Mouse (Mus musculus) kidney, adult 18-20 months (tissue): ENCODE results near the gene Oxct2a.
"Not testable (repeated sequence)": the region's sequence is repeated elsewhere in the genome, so short reads cannot be mapped to it uniquely, and the experiment has no call there.

Source experiments
- DNase-seq: peaks from one replicate; pipeline ENCODE4 v3.0.0; 2021

The Oxct2a gene

DNA sequence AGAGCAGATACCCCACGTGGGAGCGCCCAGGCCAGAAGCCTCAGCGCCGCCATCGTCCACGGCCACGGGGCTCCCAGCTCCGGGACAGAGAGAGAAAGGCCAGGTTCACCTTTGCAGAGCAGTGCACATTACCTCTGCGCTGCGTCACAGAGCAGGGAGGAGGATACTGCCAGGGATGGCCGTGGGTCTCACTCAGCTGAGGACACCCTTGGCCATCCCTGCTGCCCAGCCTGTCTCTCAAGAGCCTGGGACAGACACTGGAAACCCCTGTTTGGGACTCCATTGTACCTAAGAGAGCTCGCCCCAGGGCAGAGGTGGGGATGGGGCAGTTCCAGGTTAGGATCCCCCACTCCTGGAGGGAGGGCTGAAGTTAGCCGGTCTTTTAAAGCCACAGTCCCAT, at the start of gene Oxct2a:
Gene Oxct2a, minus strand, starts transcription at position 101 of the 400 bp plus-strand sequence.
- no peak for DNase-seq

DNA sequence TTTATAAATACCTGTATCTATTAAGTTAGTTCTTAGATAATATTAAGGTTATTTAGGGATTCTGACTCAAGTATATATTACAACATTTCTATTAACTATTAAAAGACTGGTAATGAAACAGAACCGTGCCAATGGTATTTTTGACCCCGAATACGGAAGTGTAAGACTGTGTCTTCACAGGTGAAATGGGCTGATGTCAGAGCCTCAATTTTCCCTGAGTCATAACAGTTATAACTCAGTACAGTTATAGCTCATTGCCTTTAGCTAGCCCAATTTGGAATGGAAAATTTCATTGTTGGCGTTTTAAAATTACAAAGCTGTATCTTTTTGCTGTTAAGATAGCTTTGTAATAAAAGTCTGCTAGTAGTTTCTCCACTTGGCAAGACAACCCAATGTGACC, 40.1 kb upstream of the Oxct2a start:
- DNase-seq = no peak

DNA sequence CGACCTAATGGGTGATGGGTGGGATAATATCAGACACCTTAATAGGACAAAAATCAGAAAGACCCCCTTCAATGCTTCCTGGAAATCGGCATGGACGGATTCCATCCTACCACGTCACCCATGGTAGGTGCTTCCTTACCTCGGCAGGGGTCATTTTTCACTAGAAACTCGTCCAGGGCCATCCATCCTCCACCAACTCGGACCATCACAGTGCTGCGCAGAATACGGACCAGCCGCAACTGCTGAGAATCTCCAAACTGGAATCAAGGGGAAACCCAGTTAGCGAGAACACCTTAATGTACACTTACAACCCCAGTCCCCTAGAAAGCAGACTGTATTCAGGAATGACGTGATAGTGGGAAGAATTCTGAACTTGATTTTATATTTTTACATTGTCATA, 37.3 kb upstream of the Oxct2a start:
- DNase-seq = no peak

DNA sequence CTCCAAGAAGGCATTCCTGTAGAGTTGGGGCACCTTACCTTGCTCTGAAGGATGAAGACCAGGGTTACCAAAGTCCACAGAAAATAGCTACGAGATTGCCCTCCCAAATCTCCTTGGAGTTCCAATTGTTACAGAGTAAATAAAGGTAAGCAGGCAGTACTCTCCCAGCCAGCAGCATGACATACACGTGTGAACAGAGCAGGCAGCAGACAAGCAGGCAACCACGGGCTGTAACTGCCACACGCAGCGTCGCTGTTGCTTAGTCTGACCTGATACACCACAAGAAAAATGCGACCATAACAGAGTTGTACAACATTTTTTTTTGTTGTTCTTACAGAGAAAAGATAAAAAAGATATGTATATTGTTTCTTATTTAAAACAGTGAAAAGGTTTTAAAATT, 35.2 kb upstream of the Oxct2a start:
- DNase-seq = no peak

DNA sequence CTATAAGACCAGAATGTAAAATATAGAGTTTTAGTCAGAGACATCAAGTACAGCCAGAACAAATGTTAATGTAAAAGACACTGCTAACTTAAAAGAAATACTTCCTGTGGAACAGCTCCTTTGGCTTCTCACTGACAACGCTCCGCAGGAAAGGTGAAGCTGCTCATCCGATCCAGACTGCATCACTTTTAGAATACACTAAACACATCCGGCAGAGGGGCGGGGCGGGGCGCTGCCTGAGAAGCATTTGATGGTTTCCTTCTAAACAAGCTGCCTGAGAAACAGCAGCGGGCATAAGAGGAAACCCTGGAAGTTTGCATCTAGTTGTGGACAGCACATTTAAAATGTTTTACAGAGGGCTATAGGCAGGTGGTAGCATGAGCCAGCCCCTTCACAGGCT, 32.5 kb upstream of the Oxct2a start:
- DNase-seq = no peak

DNA sequence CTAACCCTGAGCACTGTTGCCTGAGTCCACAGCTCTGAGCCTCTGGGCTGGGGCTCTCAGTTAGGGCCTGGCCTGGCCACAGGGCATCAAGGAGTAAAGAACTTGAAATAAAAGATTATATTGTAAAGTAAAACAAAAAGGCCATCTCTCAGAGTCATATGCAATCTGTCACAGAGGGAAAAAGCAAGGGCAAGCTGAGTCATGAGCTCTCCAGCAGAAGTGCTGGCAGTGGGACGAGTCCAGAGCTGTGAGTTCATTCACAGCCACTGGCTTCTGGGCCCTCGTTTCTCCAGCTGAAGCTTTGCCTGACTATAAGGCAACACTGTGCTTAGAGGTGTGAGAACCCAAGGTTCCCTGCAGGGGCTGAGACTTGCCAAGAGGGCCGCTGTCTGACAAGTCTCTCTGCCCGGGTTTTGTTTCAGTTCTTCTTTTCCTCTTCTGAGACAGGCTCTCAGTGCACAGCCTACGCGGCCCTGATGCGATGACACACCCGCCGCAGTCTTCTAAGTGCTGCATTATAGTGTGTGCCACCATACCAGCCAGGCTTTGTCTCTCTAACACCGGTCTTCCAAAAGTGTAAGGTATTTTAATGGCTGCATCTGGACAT, 29.9 kb upstream of the Oxct2a start:
- no peak for DNase-seq

DNA sequence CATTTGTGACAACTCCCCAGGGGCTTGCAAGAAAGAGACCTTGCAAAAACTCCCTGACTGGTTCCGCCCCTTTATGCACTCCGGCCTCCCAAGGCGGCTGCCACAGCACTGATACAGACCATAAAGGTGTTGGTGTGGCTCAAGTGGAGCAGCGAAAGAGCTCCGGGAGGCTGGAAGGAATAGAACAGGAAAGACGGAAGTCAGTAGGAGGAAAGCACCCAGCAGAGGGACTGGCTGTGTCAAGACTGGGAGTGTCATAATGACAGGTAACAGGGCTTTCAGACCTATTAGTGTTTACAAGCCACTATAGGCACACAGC, 20.0 kb upstream of the Oxct2a start:
- no peak for DNase-seq

DNA sequence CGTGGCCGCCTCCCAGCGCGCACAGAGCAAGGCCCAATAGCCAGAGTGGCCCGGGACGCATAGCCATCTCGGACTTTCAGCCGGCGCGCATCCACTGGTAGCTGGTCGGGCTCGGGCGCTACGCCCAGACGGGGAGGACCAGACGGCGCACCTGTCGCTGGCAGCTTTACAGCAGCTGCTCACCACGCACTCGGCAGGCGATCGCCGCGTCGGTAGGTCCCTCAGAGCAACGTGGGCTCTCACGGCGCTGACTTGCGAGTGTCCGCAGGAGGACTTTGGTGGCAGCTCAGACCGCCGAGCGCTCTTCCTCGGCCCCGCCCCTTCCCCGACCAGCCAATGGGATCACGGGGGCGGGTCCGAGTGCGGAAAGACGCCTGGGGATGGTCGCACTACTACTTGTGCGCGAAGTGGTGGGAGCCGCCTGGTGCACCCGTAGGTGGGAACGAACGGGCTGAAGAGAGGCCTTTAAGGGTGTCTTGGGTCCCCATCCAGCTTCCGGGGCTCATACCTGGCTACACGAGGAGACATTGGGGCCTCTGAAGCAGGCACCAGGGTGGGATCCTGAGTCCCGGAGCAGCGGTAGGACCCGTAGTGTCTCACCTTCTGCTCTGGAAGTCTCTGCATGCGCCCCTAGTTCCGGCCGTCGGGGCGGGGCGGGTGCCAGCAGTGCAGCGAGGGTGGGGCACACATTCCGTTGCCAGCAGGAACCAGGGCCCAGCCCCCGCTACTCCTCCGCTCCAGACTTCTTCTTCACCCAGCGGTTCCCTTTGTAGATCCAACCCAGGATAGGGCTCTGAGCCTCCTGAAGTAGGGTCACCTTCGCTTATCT, 19.4 kb upstream of the Oxct2a start, which contains the start of gene Bmp8a:
Gene Bmp8a, minus strand, starts transcription at position 611 of the 829 bp plus-strand sequence.
- DNase-seq = peak; percentile 77

DNA sequence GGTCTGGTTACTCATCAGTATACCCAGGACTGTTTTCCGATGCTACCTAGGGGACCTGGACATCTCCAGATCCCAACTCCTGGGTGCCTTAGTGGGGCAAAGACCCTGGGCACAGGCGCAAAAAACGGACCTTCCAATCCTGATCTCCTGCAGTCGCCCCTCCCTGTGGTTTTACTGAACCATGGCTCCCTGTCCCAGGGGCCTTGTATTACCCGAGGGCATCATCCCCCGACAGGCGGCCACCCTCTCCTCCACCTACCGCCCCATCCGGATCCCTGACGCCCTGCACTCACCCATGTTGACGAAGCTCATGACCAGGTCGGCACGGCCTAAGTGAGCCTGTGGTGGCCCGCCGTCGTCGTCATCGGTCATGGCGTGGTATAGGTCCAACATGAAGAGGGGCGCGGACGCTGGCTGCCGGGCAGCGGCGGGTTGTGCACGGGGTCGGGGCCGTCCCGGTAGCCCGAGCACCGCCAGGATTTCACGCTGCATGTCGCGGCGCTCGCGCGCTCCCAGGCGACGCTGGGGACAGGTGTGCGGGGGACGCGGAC, 18.7 kb upstream of the Oxct2a start:
- no peak for DNase-seq

DNA sequence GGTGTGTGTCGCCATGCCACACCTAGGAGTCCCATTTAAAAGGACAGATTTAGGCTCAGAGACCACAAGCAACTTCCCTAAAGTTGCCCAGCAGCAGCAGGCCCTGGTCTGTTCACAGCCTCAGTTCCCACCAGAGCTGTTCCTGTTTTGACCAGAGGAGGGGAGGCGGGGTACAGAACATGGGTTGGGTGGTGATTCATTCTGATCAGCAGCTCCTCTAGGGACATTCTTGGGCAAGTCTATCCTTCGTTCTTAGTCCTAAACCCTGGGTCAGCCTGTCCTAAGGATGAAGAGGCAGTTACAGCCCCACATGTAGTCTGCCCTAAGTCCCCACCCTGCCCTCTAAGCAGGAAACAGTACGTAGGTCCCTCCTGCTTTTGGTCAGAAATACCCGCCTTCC, 16.8 kb upstream of the Oxct2a start:
- no peak for DNase-seq

DNA sequence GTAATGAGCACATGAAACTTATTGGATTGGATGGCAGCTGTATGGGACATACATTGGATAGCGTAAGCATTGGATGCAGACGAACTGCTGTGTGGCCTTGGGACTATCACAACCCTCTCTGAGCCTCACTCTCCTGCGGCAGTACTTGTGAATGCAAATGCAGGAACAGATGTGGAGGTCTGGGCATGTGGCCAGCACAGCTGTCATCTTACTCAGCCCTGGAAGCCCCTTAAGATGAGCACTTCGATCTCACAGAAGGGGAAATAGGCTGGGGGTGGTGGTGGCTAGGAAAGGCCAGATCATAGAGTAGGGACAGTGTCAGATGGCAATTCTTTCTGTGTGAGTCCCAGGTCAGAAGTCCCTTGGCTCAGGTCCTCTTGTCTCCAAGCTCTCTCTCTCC, 14.3 kb upstream of the Oxct2a start:
- DNase-seq = no peak

DNA sequence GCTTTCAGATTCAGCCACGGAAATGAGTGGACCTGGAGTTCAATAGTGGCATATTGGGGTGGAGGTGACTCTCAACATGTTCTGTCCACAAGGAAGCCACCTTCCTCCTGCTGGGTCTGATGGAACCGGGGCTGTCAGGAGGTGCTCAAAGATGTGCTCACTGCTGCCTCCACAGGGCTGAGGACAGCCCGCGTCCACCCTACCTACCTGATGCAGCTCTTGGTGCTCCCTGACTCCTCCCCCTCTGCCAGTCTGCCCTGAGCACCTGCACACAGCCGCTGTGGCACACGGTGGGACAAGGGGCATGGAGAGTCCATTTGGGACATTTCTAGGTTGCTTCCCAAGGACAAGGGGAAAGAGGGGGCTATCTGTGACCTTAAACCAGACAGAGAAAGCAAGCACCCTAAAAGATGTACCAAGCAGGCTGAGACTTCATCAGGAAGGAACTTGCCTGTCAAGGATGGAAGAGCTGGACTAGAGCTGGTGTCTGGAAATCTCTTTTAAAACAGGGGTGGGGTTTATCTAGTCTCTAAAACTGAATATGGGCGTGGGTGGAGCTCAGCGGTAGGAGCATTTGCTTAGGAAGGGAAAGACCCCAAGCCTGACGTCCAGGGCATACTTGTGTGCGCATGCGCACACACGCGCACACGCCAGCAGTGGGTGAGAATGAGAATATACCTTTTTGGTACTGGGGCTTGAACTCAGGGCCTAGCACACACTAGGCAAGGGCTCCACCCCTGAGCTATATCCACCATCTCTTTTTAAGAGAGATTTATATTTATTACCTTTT, 12.6 kb upstream of the Oxct2a start:
- no peak for DNase-seq

DNA sequence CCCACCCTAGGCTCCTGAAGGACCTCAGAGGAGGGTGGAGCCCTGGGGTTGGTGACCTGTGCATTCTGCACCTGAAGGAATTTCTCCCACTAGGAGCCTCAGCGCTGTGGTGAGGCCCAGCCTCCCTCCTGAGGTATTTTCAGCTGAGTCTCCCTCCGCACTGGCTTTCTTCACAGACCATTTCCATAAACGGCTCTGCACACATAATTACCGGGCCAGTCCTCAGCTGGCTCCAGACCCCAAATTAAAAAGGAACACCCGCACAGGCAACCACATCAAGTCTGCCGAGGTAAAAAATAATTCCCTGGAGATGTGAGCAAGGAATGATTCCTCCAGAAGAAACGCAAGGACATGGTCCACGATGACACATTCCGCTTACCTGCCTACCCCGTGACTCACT, 11.8 kb upstream of the Oxct2a start:
- DNase-seq = not testable (repeated sequence)

DNA sequence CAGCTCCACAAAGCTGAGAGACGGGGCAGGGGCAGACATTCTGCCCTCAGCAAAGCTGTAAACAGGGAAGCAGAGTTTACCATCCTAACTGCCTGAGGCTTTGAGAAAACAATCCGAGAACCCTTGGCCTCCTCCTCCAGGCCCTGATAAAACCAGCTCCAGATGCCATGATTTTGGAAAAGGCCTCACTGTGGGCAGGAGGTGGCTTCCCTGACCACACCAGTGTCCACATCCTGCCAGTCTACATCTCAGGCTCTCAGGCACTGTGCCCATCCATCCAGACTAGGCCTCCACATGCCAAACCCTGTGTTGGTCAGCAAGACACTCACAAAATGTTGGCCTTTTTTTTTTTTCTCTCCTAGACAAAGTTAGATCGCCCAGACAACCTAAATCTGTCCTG, 10.7 kb upstream of the Oxct2a start:
- DNase-seq = no peak

DNA sequence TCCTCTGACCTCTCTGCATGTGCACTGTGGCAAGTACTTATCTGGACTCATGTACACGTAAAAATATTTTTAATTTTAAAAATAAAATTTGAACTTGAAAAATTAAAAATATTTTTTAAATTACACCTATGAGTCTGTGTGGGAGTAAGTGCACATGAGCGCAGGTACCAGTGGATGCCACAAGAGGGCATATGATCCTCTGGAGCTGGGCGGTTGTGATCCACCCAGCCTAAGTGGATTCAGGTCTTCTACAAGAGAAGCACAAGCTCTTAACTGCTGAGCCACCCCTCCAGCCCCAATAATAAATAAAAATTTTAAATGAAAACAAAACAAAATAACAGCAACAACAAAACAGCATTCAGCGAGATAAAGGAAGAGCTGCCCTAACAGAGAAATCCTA, 9.7 kb upstream of the Oxct2a start:
- no peak for DNase-seq

DNA sequence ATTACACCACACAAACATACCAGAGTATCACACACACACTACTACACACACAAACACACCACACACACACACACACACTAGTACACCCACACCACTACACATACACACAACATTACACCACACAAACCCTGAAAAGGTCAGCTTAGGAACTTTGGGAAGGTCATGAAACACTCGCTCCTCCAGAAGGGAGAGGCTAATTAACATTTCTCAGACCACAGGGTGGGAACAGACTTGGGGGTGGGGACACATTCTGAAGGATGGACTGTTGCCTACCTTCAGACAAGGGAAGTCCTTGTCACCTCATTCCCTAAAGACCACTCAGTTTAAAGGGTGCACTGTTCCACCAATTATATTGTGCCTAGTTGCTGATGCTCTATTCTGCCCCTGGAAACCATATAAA, 8.5 kb upstream of the Oxct2a start:
- not testable (repeated sequence) for DNase-seq

DNA sequence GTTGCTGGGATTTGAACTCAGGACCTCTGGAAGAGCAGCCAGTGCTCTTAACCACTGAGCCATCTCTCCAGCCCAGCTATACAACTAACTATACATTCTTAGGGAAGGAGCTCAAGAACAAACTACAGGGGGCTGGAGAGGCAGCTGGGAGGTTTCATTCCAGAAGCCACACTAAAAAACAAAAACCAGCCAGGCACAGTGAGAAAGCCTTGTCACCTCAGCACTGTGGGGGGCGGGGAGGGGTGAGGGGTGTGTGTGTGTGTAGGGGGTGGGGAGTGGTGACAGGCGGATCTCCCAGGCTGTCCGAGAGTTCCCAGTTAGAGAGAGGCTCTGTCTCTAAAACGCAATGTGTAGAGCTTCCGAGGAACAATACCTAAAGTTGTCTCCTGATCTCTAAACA, 7.9 kb upstream of the Oxct2a start:
- no peak for DNase-seq

DNA sequence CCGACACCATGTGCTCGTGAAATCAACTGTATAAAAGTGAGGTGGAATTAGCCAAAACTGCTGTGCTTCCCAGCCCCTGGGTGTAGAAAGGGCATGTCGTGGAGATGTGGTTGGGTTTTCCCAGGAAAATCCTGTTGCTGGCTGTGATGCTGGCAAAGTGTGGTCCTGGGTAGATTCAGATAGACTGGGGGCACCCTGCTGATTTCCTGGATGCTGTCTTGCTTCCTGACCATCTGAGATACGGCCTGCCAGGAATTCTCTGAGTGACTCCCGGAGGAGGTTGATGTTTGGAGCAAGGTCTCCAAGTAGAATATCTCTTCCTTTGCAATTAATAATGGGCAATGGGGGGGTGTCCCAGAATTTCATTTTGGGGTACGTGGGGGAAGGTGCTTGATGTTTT, 5.5 kb upstream of the Oxct2a start:
- DNase-seq = no peak

DNA sequence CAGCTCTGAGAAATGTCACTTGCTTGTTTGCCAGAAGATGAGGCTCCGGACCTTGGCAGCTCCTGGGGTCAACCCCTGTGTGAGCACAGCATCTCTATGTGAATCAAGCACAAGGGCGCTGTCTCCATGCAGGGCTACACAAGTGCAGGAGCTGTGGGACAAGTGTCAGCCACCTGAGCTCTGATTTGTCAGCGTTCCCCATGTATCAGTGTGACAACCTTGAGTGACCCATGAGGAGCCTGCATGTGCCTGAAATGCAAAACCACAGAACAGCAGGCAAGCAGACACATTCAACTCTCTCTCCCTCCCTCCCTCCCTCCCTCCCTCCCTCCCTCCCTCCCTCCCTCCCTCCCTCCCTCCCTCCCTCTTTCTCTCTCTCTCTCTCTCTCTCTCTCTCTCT, 4.2 kb upstream of the Oxct2a start:
- no peak for DNase-seq

DNA sequence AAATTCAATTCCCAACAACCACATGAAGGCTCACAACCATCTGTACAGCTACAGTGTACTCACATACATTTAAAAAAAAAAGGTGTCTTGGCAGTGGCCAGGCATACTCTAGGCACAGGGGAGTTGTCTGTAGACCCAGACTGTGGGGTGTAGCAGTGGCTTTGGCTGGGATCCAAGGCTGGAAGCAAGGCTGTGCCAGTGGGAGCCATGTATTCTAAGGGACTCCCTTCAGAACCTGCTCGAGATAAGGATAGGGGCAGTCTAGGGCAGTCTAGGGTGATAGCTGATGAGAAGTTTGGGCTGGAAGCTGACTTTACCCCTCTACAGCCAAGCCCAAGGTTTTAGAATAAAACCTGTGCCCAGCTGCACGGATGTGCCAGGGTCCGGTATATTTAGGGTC, 2.7 kb upstream of the Oxct2a start:
- DNase-seq = no peak

DNA sequence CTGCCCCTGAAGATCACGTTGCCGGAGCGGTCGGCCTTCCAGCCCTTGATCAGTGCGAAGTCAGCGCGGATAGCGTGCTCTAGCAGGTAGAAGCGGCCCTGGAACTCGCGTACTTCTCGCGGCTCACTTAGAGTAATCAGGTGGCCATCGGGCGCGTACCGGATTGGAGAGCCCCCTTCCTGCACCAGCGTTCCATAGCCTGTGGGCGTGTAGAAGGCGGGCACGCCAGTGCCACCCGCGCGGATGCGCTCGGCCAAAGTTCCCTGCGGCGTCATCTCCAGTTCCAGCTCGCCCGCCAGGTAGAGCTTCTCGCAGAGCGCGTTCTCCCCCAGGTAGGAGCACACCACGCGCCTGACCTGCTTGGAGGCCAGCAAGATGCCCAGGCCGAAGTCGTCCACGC, 524 bp downstream of the Oxct2a start:
- not testable (repeated sequence) for DNase-seq

DNA sequence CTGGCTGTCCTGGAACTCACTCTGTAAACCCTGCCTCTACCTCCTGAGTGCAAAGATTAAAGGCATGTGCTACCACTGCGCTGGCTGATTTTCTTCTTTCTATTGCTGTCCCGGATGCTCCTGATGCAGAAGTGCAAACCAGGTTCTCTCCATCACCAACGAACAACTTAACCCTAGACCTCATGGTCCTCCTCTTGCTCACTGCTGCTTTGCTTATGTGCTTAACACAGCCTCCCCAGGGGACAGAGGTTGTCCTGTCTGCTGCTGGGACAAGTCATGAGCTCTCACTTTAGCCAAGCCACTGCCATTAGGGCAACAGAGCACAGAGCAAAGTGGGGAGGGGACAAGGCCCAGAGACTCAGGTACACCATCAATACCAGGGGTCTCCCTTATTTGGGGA, 8.9 kb downstream of the Oxct2a start:
- DNase-seq = no peak

DNA sequence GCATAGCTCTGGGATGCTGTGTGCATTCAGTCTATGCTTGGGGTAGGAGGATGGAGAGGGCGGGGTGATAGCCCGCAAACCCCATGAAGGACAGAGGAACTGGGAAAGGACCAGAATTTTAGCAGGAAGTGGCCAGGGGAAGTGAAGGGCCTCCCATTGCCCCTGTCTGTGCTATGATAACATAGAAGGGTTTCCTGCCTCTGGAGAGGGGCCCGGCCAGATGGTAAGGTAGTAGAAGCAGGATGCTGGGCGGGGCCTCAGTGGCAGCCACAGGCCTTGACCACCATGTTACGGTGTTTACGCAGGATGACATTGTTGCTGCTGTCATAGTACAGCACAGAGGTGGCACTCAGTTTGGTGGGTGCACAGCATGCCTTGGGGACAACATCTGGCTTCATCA, 10.4 kb downstream of the Oxct2a start:
- DNase-seq = no peak

DNA sequence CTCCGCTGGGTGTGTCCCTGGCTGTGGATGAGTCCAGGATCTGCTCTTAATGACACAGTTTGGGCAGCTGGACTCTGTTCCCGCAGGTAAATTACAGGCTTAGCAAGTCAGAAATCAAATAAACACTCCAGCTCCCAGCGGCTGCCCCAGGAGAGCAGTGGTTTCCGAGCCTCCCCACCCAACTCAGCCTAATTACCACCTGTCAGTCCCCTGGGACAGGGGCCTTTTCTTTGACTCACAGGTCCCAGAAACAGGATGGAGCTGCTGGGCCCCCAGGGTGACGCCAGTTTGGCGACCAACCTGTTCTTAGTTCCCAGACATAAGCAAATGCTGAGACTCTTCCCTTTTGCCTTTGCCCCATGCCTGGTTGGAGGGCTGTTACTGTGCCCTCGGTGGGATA, 11.6 kb downstream of the Oxct2a start:
- DNase-seq = no peak
